Mouse (Mus musculus): ENCODE data around the gene Trappc5. TPM values are rescaled to one million over a fixed set of nuclear protein-coding genes. Genes with fewer than 3 reads are reported as not detected.

The Trappc5 gene
- polyA plus RNA-seq, 1 experiment from 2014 or later = 45.3 TPM

DNA sequence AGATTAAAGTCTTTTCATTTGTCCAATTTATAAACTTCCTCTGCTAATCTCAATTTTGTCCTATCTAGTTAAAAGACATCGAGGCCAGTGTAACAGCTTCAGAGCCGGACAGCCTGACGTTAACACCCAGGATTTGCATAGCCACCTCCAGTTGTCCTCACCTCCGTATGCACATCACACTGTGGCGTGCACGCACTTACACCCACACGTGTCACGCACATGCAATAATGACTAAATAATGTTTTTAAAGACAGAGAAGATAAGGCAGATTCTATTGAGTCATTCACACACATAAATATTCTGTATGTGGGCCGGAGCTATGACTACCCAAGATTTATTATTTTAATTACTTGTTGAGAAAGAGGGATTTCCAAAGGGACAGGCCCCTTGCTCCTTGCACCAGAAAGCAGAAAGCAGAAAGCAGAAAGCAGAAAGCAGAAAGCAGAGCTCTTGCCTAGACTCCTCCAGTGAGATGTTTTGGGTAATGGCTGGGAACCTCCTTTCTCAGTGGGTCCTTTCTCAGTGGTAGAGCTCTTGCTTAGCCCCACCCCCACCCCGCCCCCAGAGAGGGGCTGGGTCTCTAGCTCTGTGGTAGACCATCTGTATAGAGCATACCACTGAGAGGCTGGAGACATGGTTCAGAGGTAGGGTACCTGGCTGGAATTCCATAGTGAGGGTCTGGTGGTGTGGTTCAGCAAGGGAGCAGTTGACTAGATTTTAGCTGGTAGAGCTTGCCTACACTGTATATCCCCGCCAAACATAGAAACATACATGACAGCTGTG lies 21.2 kb upstream of the Trappc5 start:
- WGBS = 75% methylated on average over 11 of the region's 11 CpGs
- Histone ChIP-seq H3K4me3 (no peak overlapping the region), H3K27me3 (ENCODE audit: insufficient read depth, poor library complexity, severe bottlenecking) (no peaks in the 10 kb centered on the region), H3K9me3 (no peaks in the 10 kb centered on the region), H3K4me1 (replicated peaks) (peaks cover 14% of the 10 kb centered on the region), H3K27ac (no peak overlapping the region), H3K36me3 (no peaks in the 10 kb centered on the region)
- DNase-seq (ENCODE audit: low spot score) = no peak

DNA sequence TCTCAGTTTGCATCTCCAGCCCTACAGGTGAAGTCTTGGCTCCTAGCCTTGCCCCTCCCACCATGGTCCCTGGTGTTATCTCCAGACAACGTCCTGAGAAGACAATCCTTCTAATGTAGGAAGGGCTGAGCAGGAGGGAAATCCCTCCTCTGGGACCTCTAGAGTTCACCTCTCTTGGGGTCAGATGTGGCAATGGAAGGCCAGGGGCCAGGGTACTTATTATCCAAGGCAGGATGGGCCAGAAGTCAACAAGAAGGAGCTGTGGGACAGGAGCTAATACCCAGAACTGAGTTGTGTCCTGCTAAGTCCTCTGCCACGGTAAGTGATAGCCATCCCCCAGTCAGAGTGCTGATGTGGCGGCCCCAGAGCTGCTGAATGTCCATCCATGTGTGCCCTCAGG lies 20.6 kb upstream of the Trappc5 start, which contains the start of gene Retn:
TSS of gene Retn (plus strand) at position 245 of the 400 bp plus-strand sequence.
- 67% methylated on average over 3 of the region's 3 CpGs for WGBS
- H3K27ac ChIP-seq = no peak within 1 kb of the TSS

DNA sequence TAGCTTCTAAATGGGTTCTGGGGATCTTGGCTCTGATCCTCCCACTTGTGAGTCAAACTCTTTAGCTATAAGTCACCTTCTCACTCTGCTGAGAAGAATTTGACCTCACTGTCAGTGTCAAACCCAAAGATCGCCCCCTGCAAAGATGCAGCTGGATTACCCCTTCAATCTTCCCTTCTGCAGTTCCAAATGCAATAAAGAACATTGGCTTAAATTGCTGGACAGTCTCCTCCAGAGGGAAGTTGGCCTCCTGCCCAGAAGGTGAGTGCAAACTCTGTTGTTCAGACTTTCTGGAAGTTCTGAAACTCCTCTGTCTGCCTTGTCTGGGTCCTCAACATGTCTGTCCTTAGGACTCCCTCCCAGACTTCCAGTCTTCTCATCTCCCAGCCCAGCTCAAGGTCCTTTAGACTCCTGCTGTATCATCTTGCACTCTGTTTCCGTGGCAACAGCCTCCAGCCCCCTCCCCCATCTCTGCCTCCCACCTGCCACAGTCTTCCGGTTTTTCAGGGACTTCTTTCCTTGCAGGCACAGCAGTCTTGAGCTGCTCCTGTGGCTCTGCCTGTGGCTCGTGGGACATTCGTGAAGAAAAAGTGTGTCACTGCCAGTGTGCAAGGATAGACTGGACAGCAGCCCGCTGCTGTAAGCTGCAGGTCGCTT lies 19.2 kb upstream of the Trappc5 start:
- peaks cover 14% of the 10 kb centered on the region for H3K4me1 ChIP-seq (replicated peaks)
- DNase-seq (ENCODE audit: low spot score) = peak; percentile 51
- H3K9me3 ChIP-seq = no peaks in the 10 kb centered on the region
- WGBS = 27% methylated on average over 7 of the region's 7 CpGs
- peak overlapping the region; percentile 29; the same call in 1 of the 2 replicates for H3K4me3 ChIP-seq
- H3K27me3 ChIP-seq (ENCODE audit: insufficient read depth, poor library complexity, severe bottlenecking) = no peaks in the 10 kb centered on the region
- H3K36me3 ChIP-seq = no peaks in the 10 kb centered on the region
- no peak overlapping the region for H3K27ac ChIP-seq

More for the DNA sequence above, 20.6 kb upstream of the Trappc5 start, which contains the start of gene Retn:
- Histone ChIP-seq H3K9me3 (no peaks in the 10 kb centered on the region), H3K4me1 (replicated peaks) (peaks cover 14% of the 10 kb centered on the region), H3K27me3 (ENCODE audit: insufficient read depth, poor library complexity, severe bottlenecking) (no peaks in the 10 kb centered on the region), H3K4me3 (no peak within 1 kb of the TSS), H3K36me3 (no peaks in the 10 kb centered on the region)
- DNase-seq (ENCODE audit: low spot score) = no peak

DNA sequence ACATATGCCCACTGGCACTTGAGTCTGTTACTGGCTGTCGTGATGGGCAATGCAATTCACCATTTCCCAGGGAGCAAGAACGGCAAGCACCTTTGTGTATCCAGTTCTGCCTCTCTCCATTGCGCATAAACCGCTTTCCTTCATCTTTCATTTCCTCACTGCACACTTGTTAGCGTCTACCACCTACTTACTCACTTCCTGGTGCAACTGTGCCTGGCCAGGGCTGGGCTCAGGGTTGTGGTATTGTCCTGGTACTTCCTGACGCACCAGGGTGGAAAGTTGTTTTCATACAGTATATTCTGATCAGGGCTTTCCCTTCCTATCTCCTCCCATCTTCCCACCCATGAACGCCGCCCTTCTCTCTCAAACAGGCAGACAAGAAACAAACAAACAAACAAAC lies 15.2 kb upstream of the Trappc5 start:
- no peak for DNase-seq (ENCODE audit: low spot score)
- H3K9me3 ChIP-seq = no peaks in the 10 kb centered on the region
- no peak overlapping the region for H3K27ac ChIP-seq
- H3K36me3 ChIP-seq = no peaks in the 10 kb centered on the region
- peaks cover 14% of the 10 kb centered on the region for H3K4me1 ChIP-seq (replicated peaks)
- H3K27me3 ChIP-seq (ENCODE audit: insufficient read depth, poor library complexity, severe bottlenecking) = no peaks in the 10 kb centered on the region
- no peak overlapping the region for H3K4me3 ChIP-seq
- 79% methylated on average over 8 of the region's 8 CpGs for WGBS

DNA sequence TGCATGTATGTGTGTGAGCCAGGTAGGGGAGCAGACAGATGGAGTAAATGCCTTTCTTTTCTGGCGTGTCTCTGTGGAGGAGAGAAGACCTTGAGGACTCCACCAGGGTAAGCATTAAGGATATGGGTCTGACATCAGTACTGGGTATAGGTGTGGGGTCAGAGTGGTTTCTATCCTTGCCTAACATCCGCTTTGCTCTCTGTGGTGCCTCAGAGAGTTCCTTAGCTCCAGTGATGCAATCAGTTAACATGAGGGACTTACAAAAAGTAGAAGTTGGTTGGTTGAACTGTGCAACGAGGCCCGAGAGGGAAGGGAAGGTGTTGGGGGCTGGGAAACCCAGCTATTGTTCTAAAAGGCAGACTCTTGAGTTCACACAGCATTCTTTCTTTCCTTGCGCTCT lies 11.7 kb upstream of the Trappc5 start:
- no peaks in the 10 kb centered on the region for H3K4me1 ChIP-seq (replicated peaks)
- DNase-seq (ENCODE audit: low spot score) = no peak
- no peak overlapping the region for H3K4me3 ChIP-seq
- WGBS = 69% methylated on average over 5 of the region's 5 CpGs
- no peak overlapping the region for H3K27ac ChIP-seq
- H3K27me3 ChIP-seq (ENCODE audit: insufficient read depth, poor library complexity, severe bottlenecking) = no peaks in the 10 kb centered on the region
- no peaks in the 10 kb centered on the region for H3K9me3 ChIP-seq
- no peaks in the 10 kb centered on the region for H3K36me3 ChIP-seq

DNA sequence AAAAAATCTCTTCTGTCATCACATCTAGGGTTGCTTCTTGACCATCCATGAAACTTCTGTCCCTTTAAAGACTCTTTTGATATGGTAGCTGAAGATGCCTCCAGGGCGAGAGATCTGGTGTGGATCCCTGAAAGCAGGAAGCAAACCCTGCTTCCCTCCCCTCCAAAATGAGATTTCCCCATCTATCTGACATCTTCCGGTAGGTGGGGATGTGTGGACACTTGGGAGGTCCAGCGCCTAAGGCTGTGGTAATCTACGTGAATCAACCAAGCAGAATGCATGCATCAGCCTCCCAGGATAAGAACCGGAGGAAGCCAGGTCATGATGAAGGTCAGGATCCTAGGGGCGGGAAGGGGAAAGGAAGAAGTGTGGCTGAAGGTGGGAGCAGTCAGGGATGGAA lies 10.6 kb upstream of the Trappc5 start, which contains the start of gene Mcemp1:
TSS of gene Mcemp1 (plus strand) at position 248 of the 400 bp plus-strand sequence.
- H3K27ac ChIP-seq = no peak within 1 kb of the TSS
- no peaks in the 10 kb centered on the region for H3K27me3 ChIP-seq (ENCODE audit: insufficient read depth, poor library complexity, severe bottlenecking)
- WGBS = 71% methylated on average over 6 of the region's 6 CpGs
- H3K4me3 ChIP-seq = no peak within 1 kb of the TSS
- H3K9me3 ChIP-seq = no peaks in the 10 kb centered on the region
- H3K36me3 ChIP-seq = no peaks in the 10 kb centered on the region
- no peak for DNase-seq (ENCODE audit: low spot score)
- H3K4me1 ChIP-seq (replicated peaks) = no peaks in the 10 kb centered on the region

DNA sequence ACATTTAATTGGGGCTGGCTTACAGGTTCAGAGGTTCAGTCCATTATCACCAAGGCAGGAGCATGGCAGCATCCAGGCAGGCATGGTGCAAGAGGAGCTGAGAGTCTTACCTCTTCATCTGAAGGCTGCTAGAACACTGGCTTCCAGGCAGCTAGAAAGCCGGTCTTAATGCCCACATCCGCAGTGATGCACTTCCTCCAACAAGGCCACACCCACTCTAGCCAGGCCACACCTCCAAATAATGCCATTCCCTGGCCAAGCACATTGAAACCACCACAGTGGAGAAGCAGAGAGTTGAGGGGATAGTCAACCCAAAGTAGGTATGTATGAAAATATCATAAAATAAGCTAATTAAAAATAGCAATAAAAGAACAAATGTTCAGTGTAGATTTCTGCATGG lies 5.7 kb upstream of the Trappc5 start:
- no peaks in the 10 kb centered on the region for H3K27me3 ChIP-seq (ENCODE audit: insufficient read depth, poor library complexity, severe bottlenecking)
- no peaks in the 10 kb centered on the region for H3K9me3 ChIP-seq
- H3K27ac ChIP-seq = no peak overlapping the region
- no peak overlapping the region for H3K4me3 ChIP-seq
- DNase-seq (ENCODE audit: low spot score) = no peak
- WGBS = 86% methylated on average over 2 of the region's 2 CpGs
- H3K4me1 ChIP-seq (replicated peaks) = peaks cover 6% of the 10 kb centered on the region; the same call in 1 of the 2 replicates
- no peaks in the 10 kb centered on the region for H3K36me3 ChIP-seq

DNA sequence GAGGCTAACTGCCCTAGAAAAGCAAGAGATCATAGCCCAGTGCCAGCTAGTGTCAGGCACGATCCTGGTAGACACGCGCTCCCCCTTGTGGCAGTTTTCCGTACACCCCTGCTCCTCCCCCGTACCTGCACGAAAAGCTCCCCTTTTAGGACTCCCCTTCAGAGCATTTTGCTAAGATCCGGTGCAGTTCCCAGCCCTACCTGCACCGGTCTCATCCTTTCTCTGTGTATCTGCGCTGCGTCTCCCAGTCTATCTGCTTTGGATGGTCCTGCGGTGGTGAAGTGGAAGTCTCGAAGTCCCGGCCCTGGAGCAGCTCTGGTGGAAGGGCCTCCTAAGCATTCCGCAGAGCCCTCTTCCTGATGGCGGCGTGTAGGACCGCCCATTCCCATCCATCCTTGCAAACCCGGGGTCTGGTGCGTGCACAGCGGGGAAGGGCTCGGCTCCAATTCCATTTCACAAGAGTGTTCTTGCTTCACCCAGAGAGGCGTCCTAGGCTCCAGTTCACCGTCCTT lies 4.1 kb upstream of the Trappc5 start, which contains the start of gene Fcor:
TSS of gene Fcor (minus strand) at position 383 of the 512 bp plus-strand sequence.
- DNase-seq (ENCODE audit: low spot score) = peak; percentile 85

DNA sequence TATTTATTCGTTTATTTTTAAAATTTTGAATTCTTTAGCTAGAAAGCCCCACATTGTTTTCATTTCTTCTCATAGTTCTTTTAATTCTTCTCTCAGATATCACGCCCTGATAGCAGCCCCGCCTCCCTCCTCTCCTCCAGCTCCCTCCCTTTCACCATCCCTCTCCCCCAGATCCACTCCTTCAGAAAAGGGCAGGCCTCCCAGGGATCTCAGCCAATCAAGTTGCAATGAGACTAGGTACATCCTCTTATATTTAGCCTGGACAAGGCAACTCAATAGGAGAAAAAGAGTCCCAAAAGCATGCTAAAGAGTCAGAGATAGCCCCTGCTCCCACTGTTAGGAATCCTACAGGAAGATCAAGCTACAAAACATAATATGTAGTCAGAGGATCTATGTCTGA lies 1.4 kb upstream of the Trappc5 start:
- H3K27ac ChIP-seq = no peak overlapping the region
- H3K27me3 ChIP-seq (ENCODE audit: insufficient read depth, poor library complexity, severe bottlenecking) = no peaks in the 10 kb centered on the region
- no peak overlapping the region for H3K4me3 ChIP-seq
- H3K36me3 ChIP-seq = peaks cover 13% of the 10 kb centered on the region
- 54% methylated on average over 3 of the region's 3 CpGs for WGBS
- DNase-seq (ENCODE audit: low spot score) = no peak
- H3K9me3 ChIP-seq = peaks cover 5% of the 10 kb centered on the region; the same call in 1 of the 2 replicates
- H3K4me1 ChIP-seq (replicated peaks) = peaks cover 24% of the 10 kb centered on the region

More for the DNA sequence above, 4.1 kb upstream of the Trappc5 start, which contains the start of gene Fcor:
- H3K27me3 ChIP-seq (ENCODE audit: insufficient read depth, poor library complexity, severe bottlenecking) = no peaks in the 10 kb centered on the region
- no peaks in the 10 kb centered on the region for H3K9me3 ChIP-seq
- WGBS = under 1% methylated on average over 23 of the region's 23 CpGs
- peaks cover 8% of the 10 kb centered on the region; the same call in 1 of the 2 replicates for H3K4me1 ChIP-seq (replicated peaks)
- peak within 1 kb of the TSS; percentile 79 for H3K27ac ChIP-seq
- peak within 1 kb of the TSS; percentile 57 for H3K4me3 ChIP-seq
- H3K36me3 ChIP-seq = no peaks in the 10 kb centered on the region

DNA sequence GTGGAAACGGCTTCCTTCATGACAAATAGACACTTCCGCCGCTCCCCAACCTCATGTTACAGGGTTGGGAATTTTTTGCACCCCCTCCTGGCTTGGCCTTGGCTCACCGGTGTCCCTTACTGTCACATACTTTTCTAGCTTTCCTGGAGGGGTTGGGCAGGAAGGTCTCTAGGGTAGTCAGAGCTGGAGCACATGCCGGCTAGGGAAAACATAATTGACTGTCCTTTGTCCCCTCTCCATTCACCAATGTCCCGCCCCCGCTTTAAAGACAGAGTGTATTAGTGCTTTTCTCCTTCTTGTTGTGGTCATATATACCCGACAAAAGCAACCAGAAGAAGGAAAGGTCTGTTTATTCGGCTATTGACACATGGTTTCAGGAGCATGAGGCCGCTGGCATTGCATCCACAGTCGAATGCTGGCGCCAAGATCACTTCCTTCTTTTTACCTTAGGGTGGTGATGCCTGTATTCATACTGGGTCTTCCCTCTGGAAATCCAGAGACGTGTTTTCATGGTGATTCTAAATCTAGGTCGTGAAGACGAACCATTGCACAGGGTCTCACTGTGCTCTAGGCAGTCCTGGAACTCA lies 987 bp downstream of the Trappc5 start:
- H3K27ac ChIP-seq = peak overlapping the region; percentile 94
- peak overlapping the region; percentile 78 for H3K4me3 ChIP-seq
- no peaks in the 10 kb centered on the region for H3K27me3 ChIP-seq (ENCODE audit: insufficient read depth, poor library complexity, severe bottlenecking)
- H3K4me1 ChIP-seq (replicated peaks) = peaks cover 24% of the 10 kb centered on the region
- peaks cover 5% of the 10 kb centered on the region; the same call in 1 of the 2 replicates for H3K9me3 ChIP-seq
- 10% methylated on average over 15 of the region's 15 CpGs for WGBS
- H3K36me3 ChIP-seq = peaks cover 37% of the 10 kb centered on the region
- no peak for DNase-seq (ENCODE audit: low spot score)

DNA sequence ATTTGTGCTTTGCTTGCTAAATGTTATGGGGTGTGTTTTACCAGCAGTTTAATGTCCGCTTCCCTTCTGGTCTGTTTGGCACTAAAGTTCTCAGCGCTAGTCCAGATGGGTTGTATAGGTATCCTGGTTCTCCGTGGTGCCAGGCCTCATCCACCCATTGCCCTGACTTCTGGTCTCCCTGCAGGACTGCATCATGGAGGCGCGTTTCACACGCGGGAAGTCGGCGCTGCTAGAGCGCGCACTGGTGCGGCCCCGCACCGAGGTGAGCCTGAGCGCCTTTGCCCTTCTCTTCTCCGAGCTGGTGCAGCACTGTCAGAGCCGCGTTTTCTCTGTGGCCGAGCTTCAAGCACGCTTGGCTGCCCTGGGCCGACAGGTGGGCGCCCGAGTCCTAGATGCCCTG lies 2.7 kb downstream of the Trappc5 start:
- H3K36me3 ChIP-seq = peaks cover 46% of the 10 kb centered on the region
- H3K4me1 ChIP-seq (replicated peaks) = peaks cover 18% of the 10 kb centered on the region
- peaks cover 5% of the 10 kb centered on the region; the same call in 1 of the 2 replicates for H3K9me3 ChIP-seq
- 96% methylated on average over 23 of the region's 23 CpGs for WGBS
- H3K27ac ChIP-seq = no peak overlapping the region
- no peak for DNase-seq (ENCODE audit: low spot score)
- no peak overlapping the region for H3K4me3 ChIP-seq
- H3K27me3 ChIP-seq (ENCODE audit: insufficient read depth, poor library complexity, severe bottlenecking) = no peaks in the 10 kb centered on the region

DNA sequence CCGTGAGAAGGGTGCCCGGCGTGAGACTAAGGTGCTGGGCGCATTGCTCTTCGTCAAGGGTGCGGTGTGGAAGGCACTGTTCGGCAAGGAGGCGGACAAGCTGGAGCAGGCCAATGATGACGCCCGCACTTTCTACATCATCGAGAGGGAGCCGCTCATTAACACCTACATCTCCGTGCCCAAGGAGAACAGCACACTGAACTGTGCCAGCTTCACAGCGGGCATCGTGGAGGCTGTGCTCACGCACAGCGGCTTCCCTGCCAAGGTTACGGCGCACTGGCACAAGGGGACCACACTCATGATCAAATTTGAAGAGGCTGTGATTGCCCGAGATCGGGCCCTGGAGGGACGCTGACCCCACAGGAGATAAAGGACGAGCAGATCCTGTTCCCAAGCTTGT lies 3.1 kb downstream of the Trappc5 start:
- Histone ChIP-seq H3K27ac (no peak overlapping the region), H3K9me3 (peaks cover 5% of the 10 kb centered on the region; the same call in 1 of the 2 replicates), H3K4me1 (replicated peaks) (peaks cover 18% of the 10 kb centered on the region), H3K36me3 (peaks cover 46% of the 10 kb centered on the region), H3K4me3 (no peak overlapping the region), H3K27me3 (ENCODE audit: insufficient read depth, poor library complexity, severe bottlenecking) (no peaks in the 10 kb centered on the region)
- 97% methylated on average over 23 of the region's 23 CpGs for WGBS
- DNase-seq (ENCODE audit: low spot score) = no peak
